Mouse (Mus musculus): ENCODE measurements around the gene Slc6a12. TPM values are rescaled to one million over a fixed set of nuclear protein-coding genes. Genes with fewer than 3 reads are reported as not detected.

Gene Slc6a12
- 0.21 and 0.35 TPM in 2 replicates for polyA plus RNA-seq (2014; fragmentation: Nextera tagmentation; extraction: Ambion mirVana)

GRCm38 (mm10) chr6:121343026-121343770 is at the start of gene Slc6a12:
Gene Slc6a12, plus strand, starts transcription at chr6:121343076.
- peak; percentile 67 for ATAC-seq (ENCODE audit: low FRiP score, low TSS enrichment)

DNA sequence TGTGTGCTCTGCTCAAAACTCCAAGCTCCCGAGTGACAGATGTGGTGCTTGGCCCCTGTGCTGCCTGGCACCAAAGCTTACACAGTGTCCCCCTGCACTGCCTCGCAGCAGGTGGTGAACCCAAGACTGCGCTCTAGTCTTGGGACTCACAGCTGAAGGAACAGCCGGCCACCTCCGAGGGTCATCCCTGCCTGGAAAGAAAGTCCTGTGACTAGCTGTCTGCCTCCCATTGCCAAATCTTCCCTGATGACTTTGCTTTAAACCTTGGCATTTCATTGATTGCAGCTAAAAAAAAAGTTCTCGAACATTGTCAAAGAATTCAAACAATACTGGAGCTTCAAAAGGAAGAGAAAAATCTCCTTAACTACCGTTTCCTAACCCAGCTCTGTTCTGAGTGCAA is 43.6 kb upstream of the Slc6a12 start:
- no peak overlapping the region for H3K4me2 ChIP-seq (replicated peaks; ENCODE audit: low read depth, low read length)

More at GRCm38 (mm10) chr6:121343026-121343770, at the start of gene Slc6a12:
- WGBS: 70% methylated on average over 15 of the region's 15 CpGs
- H3K27ac ChIP-seq (ENCODE audit: low read depth, low read length): no peak within 1 kb of the TSS
- H3K4me2 ChIP-seq (replicated peaks; ENCODE audit: low read depth, low read length): peak within 1 kb of the TSS; percentile 15
- no peaks in the 10 kb centered on the region for H3K27me3 ChIP-seq (ENCODE audit: control insufficient read depth, insufficient read depth, low read length)
- no peak within 1 kb of the TSS for H3K9ac ChIP-seq (ENCODE audit: low read depth, low read length)
- no peak within 1 kb of the TSS for H3K4me3 ChIP-seq (ENCODE audit: low read length)
- no peaks in the 10 kb centered on the region for H3K36me3 ChIP-seq (ENCODE audit: control insufficient read depth, insufficient read depth, low read length)
- H3K9me3 ChIP-seq (ENCODE audit: control insufficient read depth, low read length): no peaks in the 10 kb centered on the region
- H3K4me1 ChIP-seq (ENCODE audit: control insufficient read depth, insufficient read depth, low read length): no peaks in the 10 kb centered on the region

DNA sequence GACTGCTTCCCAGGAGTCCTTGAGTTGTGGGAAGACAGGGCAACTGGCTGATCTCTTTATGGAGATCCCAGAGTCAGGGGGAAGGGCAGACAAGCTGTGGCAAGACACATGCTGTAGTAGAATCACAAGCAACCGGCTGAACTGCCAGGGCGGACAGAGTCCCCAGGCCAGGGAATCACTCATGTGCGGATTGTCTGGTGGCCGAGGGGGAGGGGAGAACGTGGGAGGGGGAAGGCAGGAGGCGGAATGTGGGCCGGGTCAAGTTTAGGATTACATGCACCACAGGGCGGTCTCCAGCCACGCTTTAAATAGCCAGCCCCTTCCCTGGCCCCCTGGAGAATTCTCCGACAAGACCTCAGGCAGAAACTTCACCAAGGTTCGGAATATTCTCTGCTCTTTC is 42.9 kb upstream of the Slc6a12 start, which contains the start of gene Slc6a13:
Gene Slc6a13, plus strand, starts transcription at position 274 of the 400 bp plus-strand sequence.
- WGBS: under 1% methylated on average over 11 of the region's 11 CpGs
- peaks cover 16% of the 10 kb centered on the region for H3K4me1 ChIP-seq (ENCODE audit: control insufficient read depth, insufficient read depth, low read length)
- peak within 1 kb of the TSS; percentile 36 for H3K4me2 ChIP-seq (replicated peaks; ENCODE audit: low read depth, low read length)
- peak within 1 kb of the TSS; percentile 59; the same call in 1 of the 2 replicates for H3K27ac ChIP-seq (ENCODE audit: low read depth, low read length)
- H3K9ac ChIP-seq (ENCODE audit: low read depth, low read length): 0 out of 2 replicates have a peak within 1 kb of the TSS, but pooled peaks have one; percentile 40
- peak; percentile 92 for ATAC-seq (ENCODE audit: low FRiP score, low TSS enrichment)
- peak within 1 kb of the TSS; percentile 25 for H3K4me3 ChIP-seq (ENCODE audit: low read length)
- no peaks in the 10 kb centered on the region for H3K36me3 ChIP-seq (ENCODE audit: control insufficient read depth, insufficient read depth, low read length)
- H3K27me3 ChIP-seq (ENCODE audit: control insufficient read depth, insufficient read depth, low read length): no peaks in the 10 kb centered on the region
- no peaks in the 10 kb centered on the region for H3K9me3 ChIP-seq (ENCODE audit: control insufficient read depth, low read length)

More for the DNA sequence above, 43.6 kb upstream of the Slc6a12 start:
- Histone ChIP-seq H3K27ac (ENCODE audit: low read depth, low read length) (no peak overlapping the region; the same call in 1 of the 2 replicates), H3K4me3 (ENCODE audit: low read length) (no peak overlapping the region), H3K36me3 (ENCODE audit: control insufficient read depth, insufficient read depth, low read length) (no peaks in the 10 kb centered on the region), H3K9me3 (ENCODE audit: control insufficient read depth, low read length) (no peaks in the 10 kb centered on the region), H3K27me3 (ENCODE audit: control insufficient read depth, insufficient read depth, low read length) (no peaks in the 10 kb centered on the region), H3K9ac (ENCODE audit: low read depth, low read length) (no peak overlapping the region), H3K4me1 (ENCODE audit: control insufficient read depth, insufficient read depth, low read length) (peaks cover 16% of the 10 kb centered on the region)
- 52% methylated on average over 7 of the region's 7 CpGs for WGBS
- no peak for ATAC-seq (ENCODE audit: low FRiP score, low TSS enrichment)

DNA sequence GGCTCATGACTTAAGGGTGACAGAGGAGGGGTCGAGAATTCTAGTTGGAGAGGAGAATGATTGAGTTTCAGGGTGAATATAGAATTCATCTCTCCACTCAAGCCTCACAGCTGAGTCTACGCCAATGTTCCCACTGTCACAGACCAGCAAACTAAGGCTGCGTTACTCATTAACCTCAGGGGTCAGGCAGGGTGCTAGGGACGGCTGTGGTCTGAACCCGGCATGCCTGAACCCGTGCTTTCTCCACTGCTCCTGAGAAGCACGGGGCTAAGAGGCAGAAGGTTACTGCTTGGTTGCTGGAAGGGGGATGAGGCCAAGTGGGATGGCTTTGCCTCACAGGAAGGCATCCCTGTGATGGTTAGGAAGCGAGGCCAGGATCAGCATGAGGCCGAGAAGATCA is 42.4 kb upstream of the Slc6a12 start:
- H3K27me3 ChIP-seq (ENCODE audit: control insufficient read depth, insufficient read depth, low read length): no peaks in the 10 kb centered on the region
- peak overlapping the region; percentile 25 for H3K4me3 ChIP-seq (ENCODE audit: low read length)
- peak; percentile 51; the same call in 1 of the 2 replicates for ATAC-seq (ENCODE audit: low FRiP score, low TSS enrichment)
- no peaks in the 10 kb centered on the region for H3K36me3 ChIP-seq (ENCODE audit: control insufficient read depth, insufficient read depth, low read length)
- no peaks in the 10 kb centered on the region for H3K9me3 ChIP-seq (ENCODE audit: control insufficient read depth, low read length)
- H3K9ac ChIP-seq (ENCODE audit: low read depth, low read length): 0 out of 2 replicates have a peak overlapping the region, but pooled peaks have one; percentile 40
- peaks cover 16% of the 10 kb centered on the region for H3K4me1 ChIP-seq (ENCODE audit: control insufficient read depth, insufficient read depth, low read length)
- peak overlapping the region; percentile 59; the same call in 1 of the 2 replicates for H3K27ac ChIP-seq (ENCODE audit: low read depth, low read length)
- peak overlapping the region; percentile 36 for H3K4me2 ChIP-seq (replicated peaks; ENCODE audit: low read depth, low read length)
- WGBS: 26% methylated on average over 9 of the region's 9 CpGs

DNA sequence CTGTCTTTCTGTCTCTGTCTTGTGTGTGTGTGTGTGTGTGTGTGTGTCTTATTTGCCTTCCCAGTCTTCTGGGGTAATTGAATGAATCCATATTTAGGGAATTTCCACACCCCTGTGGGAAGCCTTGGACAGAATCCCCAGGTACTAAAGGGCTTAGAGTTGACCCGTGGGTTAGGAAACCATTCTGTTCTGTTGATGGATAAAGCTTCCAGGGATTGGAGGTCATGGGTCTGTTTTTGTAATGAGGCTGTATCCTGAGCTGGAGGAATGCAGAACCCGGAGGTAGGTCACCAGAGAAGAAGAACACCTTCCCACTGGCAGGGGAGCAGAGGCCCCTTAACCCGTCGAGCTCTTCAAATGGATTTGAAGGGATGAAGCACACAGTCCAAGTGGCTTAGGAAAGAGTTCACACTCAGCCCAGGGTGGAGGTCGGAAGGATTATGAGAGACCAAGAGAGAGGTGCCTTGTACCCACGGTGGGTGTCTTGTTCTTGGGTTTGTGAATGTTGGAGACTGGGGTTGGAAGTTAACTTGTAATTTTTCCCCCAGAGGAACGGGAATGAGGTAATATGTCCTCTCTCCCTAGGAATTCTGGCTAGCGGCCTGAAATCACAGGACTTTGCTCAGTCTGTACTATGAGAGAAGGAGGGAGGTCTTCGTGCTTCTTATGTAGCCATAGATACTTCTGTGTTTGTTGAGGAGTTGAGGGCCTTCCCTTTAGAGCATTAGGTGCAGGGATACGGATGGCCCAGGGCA is 39.2 kb upstream of the Slc6a12 start:
- H3K4me3 ChIP-seq (ENCODE audit: low read length): no peak overlapping the region
- no peaks in the 10 kb centered on the region for H3K36me3 ChIP-seq (ENCODE audit: control insufficient read depth, insufficient read depth, low read length)
- H3K4me2 ChIP-seq (replicated peaks; ENCODE audit: low read depth, low read length): no peak overlapping the region
- no peaks in the 10 kb centered on the region for H3K9me3 ChIP-seq (ENCODE audit: control insufficient read depth, low read length)
- peaks cover 16% of the 10 kb centered on the region for H3K4me1 ChIP-seq (ENCODE audit: control insufficient read depth, insufficient read depth, low read length)
- WGBS: 66% methylated on average over 10 of the region's 10 CpGs
- no peak overlapping the region for H3K9ac ChIP-seq (ENCODE audit: low read depth, low read length)
- no peaks in the 10 kb centered on the region for H3K27me3 ChIP-seq (ENCODE audit: control insufficient read depth, insufficient read depth, low read length)
- no peak overlapping the region for H3K27ac ChIP-seq (ENCODE audit: low read depth, low read length)
- ATAC-seq (ENCODE audit: low FRiP score, low TSS enrichment): no peak

- ATAC-seq (ENCODE audit: low FRiP score, low TSS enrichment): no peak
- Histone ChIP-seq H3K36me3 (ENCODE audit: control insufficient read depth, insufficient read depth, low read length) (no peaks in the 10 kb centered on the region), H3K4me3 (ENCODE audit: low read length) (no peak overlapping the region), H3K27me3 (ENCODE audit: control insufficient read depth, insufficient read depth, low read length) (no peaks in the 10 kb centered on the region), H3K9me3 (ENCODE audit: control insufficient read depth, low read length) (no peaks in the 10 kb centered on the region), H3K4me2 (replicated peaks; ENCODE audit: low read depth, low read length) (no peak overlapping the region), H3K4me1 (ENCODE audit: control insufficient read depth, insufficient read depth, low read length) (peaks cover 11% of the 10 kb centered on the region), H3K27ac (ENCODE audit: low read depth, low read length) (no peak overlapping the region), H3K9ac (ENCODE audit: low read depth, low read length) (no peak overlapping the region)
- WGBS: 80% methylated on average over 9 of the region's 9 CpGs
Measured at GRCm38 (mm10) chr6:121304630-121305029, 38.2 kb upstream of the Slc6a12 start.

DNA sequence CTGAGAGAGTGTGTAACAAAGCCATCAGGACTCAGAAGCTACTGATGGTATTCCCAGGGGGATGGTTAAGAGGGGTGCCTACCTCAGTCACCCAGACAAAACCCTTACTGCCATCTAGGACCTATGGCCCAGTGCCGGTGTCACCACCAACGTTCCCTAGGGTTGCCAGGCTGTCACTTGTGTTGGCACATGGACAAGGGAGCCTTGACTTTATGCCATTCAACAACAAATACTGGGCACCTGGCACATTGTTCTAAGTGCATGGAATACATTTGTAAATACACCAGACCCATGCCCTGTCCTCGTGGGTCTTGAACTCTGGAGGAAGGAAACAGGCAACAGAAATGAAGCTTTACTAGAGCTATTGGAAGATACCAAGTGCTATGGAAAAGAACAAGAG is 37.3 kb upstream of the Slc6a12 start:
- no peak overlapping the region for H3K4me2 ChIP-seq (replicated peaks; ENCODE audit: low read depth, low read length)
- no peak overlapping the region for H3K27ac ChIP-seq (ENCODE audit: low read depth, low read length)
- no peaks in the 10 kb centered on the region for H3K36me3 ChIP-seq (ENCODE audit: control insufficient read depth, insufficient read depth, low read length)
- ATAC-seq (ENCODE audit: low FRiP score, low TSS enrichment): 0 out of 2 replicates have a peak, but pooled peaks have one; percentile 13
- H3K27me3 ChIP-seq (ENCODE audit: control insufficient read depth, insufficient read depth, low read length): no peaks in the 10 kb centered on the region
- H3K4me3 ChIP-seq (ENCODE audit: low read length): no peak overlapping the region
- H3K9ac ChIP-seq (ENCODE audit: low read depth, low read length): no peak overlapping the region
- 93% methylated on average over 3 of the region's 3 CpGs for WGBS
- H3K9me3 ChIP-seq (ENCODE audit: control insufficient read depth, low read length): no peaks in the 10 kb centered on the region
- H3K4me1 ChIP-seq (ENCODE audit: control insufficient read depth, insufficient read depth, low read length): peaks cover 4% of the 10 kb centered on the region; the same call in 1 of the 2 replicates

DNA sequence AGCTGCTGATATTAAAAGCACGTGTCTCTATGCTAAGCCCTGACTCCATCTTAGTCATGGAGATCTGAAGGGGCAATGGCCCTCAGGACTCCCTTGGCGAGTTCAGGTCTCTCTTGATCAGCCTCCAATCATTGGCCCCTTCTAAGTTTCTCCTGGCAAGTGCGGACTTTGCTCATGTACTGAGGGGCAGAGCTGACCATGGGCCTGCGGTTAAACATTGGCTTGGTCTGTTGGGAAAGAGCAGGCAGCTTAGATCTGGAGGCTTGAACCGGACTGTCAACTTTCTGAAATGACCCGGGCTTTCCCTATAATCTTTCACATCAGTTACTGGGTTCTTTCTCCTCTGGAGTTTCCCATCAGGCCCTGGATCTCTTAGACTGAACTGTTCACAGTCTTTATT is 31.9 kb upstream of the Slc6a12 start:
- Histone ChIP-seq H3K4me3 (ENCODE audit: low read length) (no peak overlapping the region), H3K4me1 (ENCODE audit: control insufficient read depth, insufficient read depth, low read length) (no peaks in the 10 kb centered on the region), H3K27me3 (ENCODE audit: control insufficient read depth, insufficient read depth, low read length) (no peaks in the 10 kb centered on the region), H3K27ac (ENCODE audit: low read depth, low read length) (peak overlapping the region; percentile 17; the same call in 1 of the 2 replicates), H3K36me3 (ENCODE audit: control insufficient read depth, insufficient read depth, low read length) (no peaks in the 10 kb centered on the region), H3K4me2 (replicated peaks; ENCODE audit: low read depth, low read length) (no peak overlapping the region), H3K9me3 (ENCODE audit: control insufficient read depth, low read length) (no peaks in the 10 kb centered on the region), H3K9ac (ENCODE audit: low read depth, low read length) (no peak overlapping the region)
- WGBS: 67% methylated on average over 6 of the region's 6 CpGs
- no peak for ATAC-seq (ENCODE audit: low FRiP score, low TSS enrichment)

All from kidney, embryonic 14.5 days (tissue).